Mouse (Mus musculus) heart, postnatal 14 days (tissue): ENCODE data around the gene Slc38a1. TPM values are rescaled to one million over a fixed set of nuclear protein-coding genes. Genes with fewer than 3 reads are reported as not detected.
"Not testable (repeated sequence)": the region's sequence is repeated elsewhere in the genome, so short reads cannot be mapped to it uniquely, and the experiment has no call there.

Experiments used
- DNase-seq, 2 experiments: peaks; one replicate each; pipeline ENCODE4 v3.0.0; 2021 to 2022
- intact Hi-C: fragments of 180-260 bp; cut with DNase I; formaldehyde crosslinking; loops from one replicate; pipeline ENCODE4 v1.15.1; 2025
- total RNA-seq, 2 experiments: library from RNA; stranded (reverse); gene quantifications; 2 replicates each; pipeline ENCODE4 v1.2.3; 2021

Slc38a1 gene
- total RNA-seq, 2 experiments from 2014 or later = 33.6 to 35.4 TPM

GRCm38 (mm10) chr15:96626871-96627270, 15.8 kb downstream of the Slc38a1 start:
- intact Hi-C loops = no loop called here
- DNase-seq = no peak

- intact Hi-C loops, DNase-seq: not testable (repeated sequence)
Measured at GRCm38 (mm10) chr15:96625012-96625411, 17.7 kb downstream of the Slc38a1 start.

- intact Hi-C loops = no loop called here
Measured at GRCm38 (mm10) chr15:96622376-96622775, 20.3 kb downstream of the Slc38a1 start.

GRCm38 (mm10) chr15:96621686-96622085, 21.0 kb downstream of the Slc38a1 start:
- DNase-seq = no peak
- intact Hi-C loops = no loop called here

More at GRCm38 (mm10) chr15:96622376-96622775, 20.3 kb downstream of the Slc38a1 start:
- no peak for DNase-seq

- intact Hi-C loops = no loop called here
- DNase-seq = no peak
Measured at GRCm38 (mm10) chr15:96617555-96617954, 25.2 kb downstream of the Slc38a1 start.

GRCm38 (mm10) chr15:96608671-96609070, 34.0 kb downstream of the Slc38a1 start:
- intact Hi-C loops = no loop called here
- DNase-seq = no peak

- intact Hi-C loops = no loop called here
- no peak for DNase-seq
Measured at GRCm38 (mm10) chr15:96607422-96607821, 35.3 kb downstream of the Slc38a1 start.

GRCm38 (mm10) chr15:96604282-96604681, 38.4 kb downstream of the Slc38a1 start:
- intact Hi-C loops = no loop called here
- DNase-seq = peak; percentile 74 to 85

GRCm38 (mm10) chr15:96602043-96602442, 40.7 kb downstream of the Slc38a1 start:
- DNase-seq = no peak
- intact Hi-C loops = no loop called here

GRCm38 (mm10) chr15:96599852-96600781, 42.6 kb downstream of the Slc38a1 start:
- intact Hi-C loops = no loop called here
- DNase-seq = no peak

GRCm38 (mm10) chr15:96598888-96599578, 43.7 kb downstream of the Slc38a1 start:
- DNase-seq = no peak
- intact Hi-C loops = no loop called here

- intact Hi-C loops = no loop called here
- DNase-seq = no peak
Measured at GRCm38 (mm10) chr15:96597116-96597515, 45.6 kb downstream of the Slc38a1 start.

- no peak for DNase-seq
- intact Hi-C loops = no loop called here
Measured at GRCm38 (mm10) chr15:96594316-96594715, 48.4 kb downstream of the Slc38a1 start.

- no peak for DNase-seq
- intact Hi-C loops = no loop called here
Measured at GRCm38 (mm10) chr15:96593866-96594265, 48.8 kb downstream of the Slc38a1 start.

- intact Hi-C loops = no loop called here
- no peak for DNase-seq
Measured at GRCm38 (mm10) chr15:96593457-96593856, 49.3 kb downstream of the Slc38a1 start.

GRCm38 (mm10) chr15:96592976-96593375, 49.7 kb downstream of the Slc38a1 start:
- intact Hi-C loops = no loop called here
- DNase-seq = no peak

GRCm38 (mm10) chr15:96591876-96592417, 50.8 kb downstream of the Slc38a1 start:
- intact Hi-C loops = no loop called here
- no peak for DNase-seq

- intact Hi-C loops = no loop called here
- no peak for DNase-seq
Measured at GRCm38 (mm10) chr15:96588996-96589657, 53.6 kb downstream of the Slc38a1 start.

GRCm38 (mm10) chr15:96587998-96588397, 54.7 kb downstream of the Slc38a1 start:
- intact Hi-C loops = no loop called here
- DNase-seq = no peak

- intact Hi-C loops = no loop called here
- no peak for DNase-seq
Measured at GRCm38 (mm10) chr15:96583371-96584008, 59.2 kb downstream of the Slc38a1 start.
